Mouse (Mus musculus) megakaryocyte, embryonic 14.5 days (primary cell): Measurements from ENCODE around the gene Aaed1. TPM values are rescaled to one million over a fixed set of nuclear protein-coding genes. Genes with fewer than 3 reads are reported as not detected.

ENCODE experiments used
- H3K27me3 ChIP-seq: replicated peaks from 2 replicates; pipeline ENCODE3; 2012; ENCODE audit warnings: inconsistent platforms
- H3K36me3 ChIP-seq: replicated peaks from 2 replicates; pipeline ENCODE3; 2012; ENCODE audit warnings: low read length, inconsistent platforms, mixed read lengths
- H3K4me1 ChIP-seq: 2 replicates; pipeline ENCODE4 v1.6.1; 2012; ENCODE audit warnings: inconsistent platforms
- H3K4me3 ChIP-seq: replicated peaks from 2 replicates; pipeline ENCODE3; 2012; ENCODE audit warnings: moderate library complexity, mild to moderate bottlenecking, inconsistent platforms
- H3K9me3 ChIP-seq: 2 replicates; pipeline ENCODE4 v1.6.1; 2012; ENCODE audit warnings: inconsistent platforms
- FLI1 ChIP-seq: IDR thresholded peaks from 2 replicates; pipeline ENCODE4 v1.6.1; 2012; ENCODE audit warnings: low read length, inconsistent platforms, mixed read lengths
- GATA1 ChIP-seq: IDR thresholded peaks from 3 replicates; pipeline ENCODE4 v1.6.1; 2012; ENCODE audit warnings: mixed read lengths, low read length, inconsistent platforms, borderline replicate concordance
- polyA plus RNA-seq: library from polyadenylated mRNA; stranded (reverse); fragments of >175 nt; gene quantifications from 2 replicates; pipeline ENCODE4 v1.2.3, GENCODE M21; 2012; ENCODE audit warnings: low replicate concordance; ENCODE audit not compliant: insufficient read depth

The Aaed1 gene
- polyA plus RNA-seq, 1 experiment, result 0.85 TPM

DNA sequence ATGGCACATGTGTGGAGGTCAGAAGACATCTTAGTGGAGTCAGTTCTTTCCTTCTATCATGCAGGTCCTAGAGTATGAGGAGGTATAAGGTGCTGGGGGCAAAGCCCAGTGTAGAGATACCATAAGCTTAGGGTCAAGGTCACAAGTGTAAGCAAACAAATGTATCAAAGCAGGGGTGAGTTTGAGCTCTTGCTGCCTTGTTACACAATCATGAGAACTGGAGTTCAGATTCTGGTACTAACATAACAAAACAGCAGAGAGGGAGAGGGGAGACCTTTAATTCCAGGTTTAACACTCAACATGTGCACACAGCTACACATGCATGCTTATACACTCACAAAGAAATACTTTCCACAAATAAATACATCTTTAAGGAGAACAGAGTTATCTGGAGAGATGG is 69.8 kb downstream of the Aaed1 start:
- TF ChIP-seq FLI1 (no peak), GATA1 (no peak)
- Histone ChIP-seq H3K36me3 (no peaks in the 10 kb centered on the region), H3K27me3 (no peaks in the 10 kb centered on the region), H3K4me3 (no peak overlapping the region), H3K4me1 (peaks cover 9% of the 10 kb centered on the region), H3K9me3 (no peaks in the 10 kb centered on the region)

- Histone ChIP-seq H3K36me3 (no peaks in the 10 kb centered on the region), H3K4me1 (peaks cover 20% of the 10 kb centered on the region), H3K4me3 (no peak overlapping the region), H3K9me3 (no peaks in the 10 kb centered on the region), H3K27me3 (no peaks in the 10 kb centered on the region)
- TF ChIP-seq FLI1 (no peak), GATA1 (no peak)
These were observed 71.9 kb downstream of the Aaed1 start for GRCm38 (mm10) chr13:64240626-64241025.

GRCm38 (mm10) chr13:64237681-64238157 is 74.8 kb downstream of the Aaed1 start:
- Histone ChIP-seq H3K9me3 (no peaks in the 10 kb centered on the region), H3K27me3 (no peaks in the 10 kb centered on the region), H3K36me3 (no peaks in the 10 kb centered on the region), H3K4me1 (peaks cover 28% of the 10 kb centered on the region), H3K4me3 (no peak overlapping the region)
- TF ChIP-seq FLI1 (no peak), GATA1 (no peak)

GRCm38 (mm10) chr13:64237000-64237680 is 75.4 kb downstream of the Aaed1 start:
- Histone ChIP-seq H3K27me3 (no peaks in the 10 kb centered on the region), H3K36me3 (no peaks in the 10 kb centered on the region), H3K9me3 (no peaks in the 10 kb centered on the region), H3K4me1 (peaks cover 28% of the 10 kb centered on the region), H3K4me3 (no peak overlapping the region)
- TF ChIP-seq GATA1 (no peak), FLI1 (no peak)

DNA sequence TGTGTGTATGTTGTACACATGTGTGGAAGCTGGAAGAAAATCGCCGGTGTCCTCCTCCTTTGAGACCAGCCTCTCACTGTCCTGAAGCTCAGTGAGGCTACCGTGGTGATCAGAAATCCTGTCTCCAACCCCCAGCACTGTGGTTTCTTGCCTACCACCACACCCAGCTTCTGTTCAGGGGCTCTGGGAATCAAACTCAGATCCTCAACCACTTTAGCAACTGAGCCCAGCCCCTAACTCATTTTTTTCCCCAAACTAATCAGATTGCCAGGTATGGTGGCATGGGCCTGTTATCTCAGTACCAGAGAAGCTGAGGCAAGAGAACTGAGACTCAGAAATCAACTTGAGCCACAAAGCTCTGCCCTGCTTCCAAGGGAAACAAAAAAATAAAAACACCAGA is 76.7 kb downstream of the Aaed1 start:
- peaks cover 25% of the 10 kb centered on the region for H3K4me1 ChIP-seq
- no peaks in the 10 kb centered on the region for H3K9me3 ChIP-seq
- TF ChIP-seq FLI1 (no peak), GATA1 (no peak)
- H3K36me3 ChIP-seq, result no peaks in the 10 kb centered on the region
- H3K4me3 ChIP-seq, result no peak overlapping the region
- no peaks in the 10 kb centered on the region for H3K27me3 ChIP-seq

DNA sequence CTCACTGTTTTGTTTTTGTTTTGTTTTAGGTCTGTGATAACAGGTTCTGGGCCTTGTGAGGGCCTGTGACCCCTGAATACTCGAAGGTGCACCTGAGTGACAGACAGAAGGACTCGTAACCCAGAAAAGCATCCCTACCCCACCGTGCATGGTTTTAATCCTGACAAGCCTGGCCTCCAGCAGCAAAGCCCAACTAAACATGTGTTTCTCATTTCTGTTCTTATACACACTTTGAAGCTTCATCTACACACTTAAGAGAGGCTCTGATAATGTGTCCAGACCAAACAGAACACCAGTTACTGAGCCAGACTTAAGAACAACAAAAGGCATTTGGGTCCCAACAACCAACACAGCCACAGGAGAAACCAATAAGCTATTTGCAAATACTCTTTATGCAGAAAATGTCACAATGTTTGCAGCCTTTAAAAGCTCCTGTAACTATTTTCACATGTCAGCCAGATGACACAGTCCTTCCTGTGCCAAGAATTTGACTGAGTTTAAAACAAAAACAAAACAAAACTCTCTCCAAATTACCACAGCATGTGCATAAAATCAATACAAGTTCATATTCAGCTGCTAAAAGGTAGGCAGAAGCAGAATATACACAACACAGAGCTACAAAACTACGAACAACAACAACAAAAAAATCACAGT is 77.3 kb downstream of the Aaed1 start:
- Histone ChIP-seq H3K4me1 (peaks cover 20% of the 10 kb centered on the region), H3K27me3 (no peaks in the 10 kb centered on the region), H3K36me3 (no peaks in the 10 kb centered on the region), H3K9me3 (no peaks in the 10 kb centered on the region), H3K4me3 (no peak overlapping the region)
- TF ChIP-seq FLI1, result no peak
- TF ChIP-seq GATA1, result no peak

DNA sequence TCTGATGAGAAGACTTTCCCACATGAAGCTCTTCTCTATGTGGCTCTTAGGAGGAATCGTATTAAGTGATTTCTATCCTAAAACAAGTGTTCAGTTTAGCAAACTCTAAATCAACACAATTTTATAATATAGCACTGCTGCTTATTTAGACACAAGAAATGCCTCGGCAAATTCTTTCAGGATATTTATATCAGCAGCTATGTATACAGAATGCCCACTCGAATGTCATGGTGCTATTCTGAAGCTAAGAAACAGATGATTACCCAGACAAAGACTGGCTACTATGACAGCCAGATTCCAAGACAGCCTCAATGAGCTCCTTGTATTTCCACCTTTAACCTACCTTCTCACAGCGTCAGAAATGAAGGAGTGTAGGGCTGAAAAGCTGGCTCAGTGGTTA is 79.4 kb downstream of the Aaed1 start:
- Histone ChIP-seq H3K4me1 (peaks cover 20% of the 10 kb centered on the region), H3K36me3 (no peaks in the 10 kb centered on the region), H3K4me3 (no peak overlapping the region), H3K27me3 (no peaks in the 10 kb centered on the region), H3K9me3 (no peaks in the 10 kb centered on the region)
- TF ChIP-seq FLI1 (no peak), GATA1 (no peak)

GRCm38 (mm10) chr13:64226725-64227124 is 85.8 kb downstream of the Aaed1 start:
- Histone ChIP-seq H3K36me3 (no peaks in the 10 kb centered on the region), H3K4me1 (no peaks in the 10 kb centered on the region), H3K27me3 (no peaks in the 10 kb centered on the region), H3K4me3 (no peak overlapping the region), H3K9me3 (no peaks in the 10 kb centered on the region)
- no peak for TF ChIP-seq GATA1
- no peak for TF ChIP-seq FLI1

DNA sequence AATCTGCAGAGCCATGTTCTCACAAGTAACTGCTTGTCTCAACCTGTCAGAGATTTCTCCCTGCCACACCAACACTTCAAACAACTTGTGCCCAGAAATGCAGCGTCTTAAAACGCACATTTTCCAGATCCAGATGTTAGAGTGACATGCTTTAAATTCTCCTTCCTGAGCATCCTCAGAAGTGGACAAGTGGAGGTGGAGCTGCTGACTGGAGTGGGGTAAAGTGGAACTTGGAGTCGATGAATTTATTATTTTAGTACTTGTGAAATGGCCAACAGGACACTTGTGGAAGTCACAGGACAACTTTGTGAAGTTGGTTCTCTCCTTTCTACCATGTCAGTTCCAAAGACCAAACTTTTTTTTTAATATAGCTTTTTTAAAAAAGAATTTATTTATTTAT is 86.8 kb downstream of the Aaed1 start:
- H3K4me3 ChIP-seq, result no peak overlapping the region
- no peaks in the 10 kb centered on the region for H3K36me3 ChIP-seq
- TF ChIP-seq FLI1 (no peak), GATA1 (no peak)
- H3K4me1 ChIP-seq, result no peaks in the 10 kb centered on the region
- H3K27me3 ChIP-seq, result no peaks in the 10 kb centered on the region
- H3K9me3 ChIP-seq, result no peaks in the 10 kb centered on the region

Other genes starting within 250 kb of the Aaed1 start
- gene Hsd17b3, start 223.5 kb downstream of the Aaed1 start, polyA plus RNA-seq, result not detected in 2 replicates
- gene Slc35d2, start 183.3 kb downstream of the Aaed1 start, polyA plus RNA-seq, result 12.2 TPM in 1 of 2 replicates, not detected in the other
- gene Zfp367, start 159.5 kb downstream of the Aaed1 start, polyA plus RNA-seq, result 2.1 TPM in 1 of 2 replicates, not detected in the other
- 0.87 and 24.9 TPM in 2 replicates for gene Habp4, start 150.9 kb downstream of the Aaed1 start, polyA plus RNA-seq
- 0.13 TPM in 1 of 2 replicates, not detected in the other for gene Cdc14b, start 37.4 kb downstream of the Aaed1 start, polyA plus RNA-seq
- 15.0 TPM in 1 of 2 replicates, not detected in the other for gene Ctsl, start 58.2 kb upstream of the Aaed1 start, polyA plus RNA-seq
- 3.2 and 9.6 TPM in 2 replicates for gene Cdk20, start 119.6 kb upstream of the Aaed1 start, polyA plus RNA-seq
- gene Fam240b, start 185.1 kb upstream of the Aaed1 start, polyA plus RNA-seq, result not detected in 2 replicates